ENCODE assay signal across 9 mouse cellular contexts in the genomic region with DNA sequence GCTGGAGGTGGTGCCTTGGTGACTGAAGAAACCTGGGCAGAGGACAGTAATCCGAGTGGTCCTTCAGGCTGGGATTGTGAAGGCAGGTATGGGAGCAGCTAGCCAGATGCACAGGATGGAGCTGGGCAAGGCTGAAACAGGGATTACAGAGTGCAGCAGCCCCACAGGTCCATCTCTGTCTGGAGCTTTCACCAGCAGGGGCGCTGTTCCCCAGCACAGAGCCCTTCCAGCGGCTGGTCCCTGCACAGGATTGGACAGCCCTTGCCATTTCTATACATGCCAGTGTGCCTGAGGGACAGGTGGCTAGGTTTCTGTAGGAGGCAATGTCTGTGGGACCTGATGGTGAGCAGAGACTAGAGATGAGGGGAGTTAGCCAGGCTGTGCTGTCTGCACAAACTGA.
DNase-seq lines count a peak whose midpoint lies in the region; ATAC-seq and TF ChIP-seq lines count a peak whose summit lies in the region.
"Had no signal": no experiment of that assay in that cellular context is flagged by ENCODE, and none has a peak within 500 bp of the region (broad histone marks: within the 10 kb centered on the region; RNA-seq: fewer than 3 reads in every experiment).

No protein-coding gene starts in this region.

- TF ChIP-seq POLR2A in spleen, adult 2 months (IDR thresholded peaks at IDR 0.05; ENCODE audit: low read depth, low read length), result no peak

- H3K4me3 ChIP-seq in spleen, adult 2 months (ENCODE audit: extremely low read depth, insufficient read depth, insufficient read length), result no peak overlapping the region
- H3K4me3 ChIP-seq in intestine, embryonic 15.5 days (replicated peaks), result no peak overlapping the region
- H3K4me3 ChIP-seq: limb, embryonic 13.5 days had no signal

- H3K36me3 ChIP-seq in spleen, adult 2 months (ENCODE audit: control insufficient read depth, insufficient read depth, low read length), result no peaks in the 10 kb centered on the region
- H3K36me3 ChIP-seq in intestine, embryonic 15.5 days, result no peaks in the 10 kb centered on the region
- H3K36me3 ChIP-seq: limb, embryonic 13.5 days had no signal

- ATAC-seq in intestine, embryonic 15.5 days, result 0 out of 2 replicates have a peak, but pooled peaks have one; percentile 51
- peak; percentile 67; the same call in 1 of the 2 replicates for ATAC-seq in megakaryocyte-erythroid progenitor cell, adult 5-6 weeks (replicated peaks; ENCODE audit: low FRiP score, low TSS enrichment, poor library complexity, severe bottlenecking)
- ATAC-seq in erythroid progenitor cell, adult 5-6 weeks (replicated peaks; ENCODE audit: low FRiP score, poor library complexity, severe bottlenecking), result no peak

- no peak overlapping the region for H3K9ac ChIP-seq in intestine, embryonic 15.5 days
- H3K9ac ChIP-seq: limb, embryonic 13.5 days had no signal

- no peaks in the 10 kb centered on the region for H3K4me1 ChIP-seq in spleen, adult 2 months (ENCODE audit: control insufficient read depth, insufficient read depth, insufficient read length)
- H3K4me1 ChIP-seq in intestine, embryonic 15.5 days (replicated peaks), result no peaks in the 10 kb centered on the region

- 28% methylated on average over 3 of the region's 3 CpGs for WGBS in spleen, adult 2 months
- WGBS in intestine, embryonic 15.5 days, result 32% methylated on average over 3 of the region's 3 CpGs

- no peak overlapping the region for H3K27ac ChIP-seq in spleen, adult 2 months (ENCODE audit: insufficient read depth, low read length)
- no peak overlapping the region for H3K27ac ChIP-seq in intestine, embryonic 15.5 days
- H3K27ac ChIP-seq: limb, embryonic 13.5 days had no signal

- TF ChIP-seq CTCF in spleen, adult 2 months (IDR thresholded peaks at IDR 0.05; ENCODE audit: extremely low read depth, insufficient read depth, insufficient read length, insufficient replicate concordance), result peak; percentile 37; the same call in 1 of the 2 replicates

- peak; percentile 70 for DNase-seq in gastrocnemius, postnatal 10 days
- DNase-seq in gastrocnemius, postnatal 36 days, result no peak
- DNase-seq in spleen, adult 2 months (ENCODE audit: low read depth in 1 of 2, low spot score in 2 of 2), result no peak
- no peak for DNase-seq in spleen, adult 12 weeks (ENCODE audit: low spot score)
- DNase-seq in cerebellum, postnatal 4 days (ENCODE audit: low spot score in 2 of 2), result peak; percentile 57 to 75

- no peaks in the 10 kb centered on the region for H3K27me3 ChIP-seq in spleen, adult 2 months (ENCODE audit: control insufficient read depth, insufficient read depth, low read length)
- H3K27me3 ChIP-seq in intestine, embryonic 15.5 days (replicated peaks), result no peaks in the 10 kb centered on the region

- intact Hi-C loops in gastrocnemius, postnatal 36 days (cut with DNase I), result no loop called here

- no peak overlapping the region for H3K4me2 ChIP-seq in intestine, embryonic 15.5 days (replicated peaks)
- H3K4me2 ChIP-seq: limb, embryonic 13.5 days had no signal

- H3K9me3 ChIP-seq in intestine, embryonic 15.5 days, result no peaks in the 10 kb centered on the region
- H3K9me3 ChIP-seq: limb, embryonic 13.5 days had no signal

Comparison
In these comparisons a context has a peak if more than half of its experiments do, and no peak if none do; other contexts are left out.
1. DNase-seq: peak in gastrocnemius, postnatal 10 days (single experiment) and cerebellum, postnatal 4 days (2 of 2); none in gastrocnemius, postnatal 36 days (0 of 2), spleen, adult 2 months (0 of 2) and spleen, adult 12 weeks (single experiment).